12 mouse cellular contexts compared by ENCODE assay signal in genomic region chr7:142081736-142082135, GRCm38 (mm10). TPM values are rescaled to one million over a fixed set of nuclear protein-coding genes. Genes with fewer than 3 reads are reported as not detected.
DNase-seq lines count a peak whose midpoint lies in the region; ATAC-seq and TF ChIP-seq lines count a peak whose summit lies in the region.
"Had no signal": no experiment of that assay in that cellular context is flagged by ENCODE, and none has a peak within 500 bp of the region (broad histone marks: within the 10 kb centered on the region; RNA-seq: fewer than 3 reads in every experiment).

No protein-coding gene starts in this region.

- peaks cover 17% of the 10 kb centered on the region for H3K4me1 ChIP-seq in kidney, embryonic 15.5 days
- H3K4me1 ChIP-seq in testis, adult 2 months (ENCODE audit: control insufficient read depth, insufficient read depth, low read length) = peaks cover 5% of the 10 kb centered on the region; the same call in 1 of the 2 replicates

- H3K4me3 ChIP-seq in kidney, embryonic 15.5 days (replicated peaks) = peak overlapping the region; percentile 43
- H3K4me3 ChIP-seq in testis, adult 2 months (ENCODE audit: control insufficient read depth, low read depth, low read length) = peak overlapping the region; percentile 41

- DNase-seq in cerebellum, postnatal 25 days = peak; percentile 35 to 43
- no peak for DNase-seq in cerebellum, adult 8-10 months
- DNase-seq in kidney, postnatal 14 days = no peak
- no peak for DNase-seq in testis, postnatal 14 days (ENCODE audit: low spot score)
- no peak for DNase-seq in embryo, embryonic 9.5 days (ENCODE audit: extremely low spot score)
- no peak for DNase-seq in layer of hippocampus, postnatal 36 days
- DNase-seq: retina, postnatal 1 day had no signal

- H3K27me3 ChIP-seq in kidney, embryonic 15.5 days = peaks cover 68% of the 10 kb centered on the region
- no peaks in the 10 kb centered on the region for H3K27me3 ChIP-seq in testis, adult 2 months (ENCODE audit: control insufficient read depth, insufficient read depth, low read length)

- no peaks in the 10 kb centered on the region for H3K9me3 ChIP-seq in kidney, embryonic 15.5 days (replicated peaks)

- no peak for TF ChIP-seq POLR2A in testis, adult 2 months (IDR thresholded peaks at IDR 0.05; ENCODE audit: control insufficient read depth, low read depth, low read length)

- WGBS in kidney, embryonic 15.5 days = 27% methylated on average over 17 of the region's 17 CpGs

- no peak overlapping the region for H3K27ac ChIP-seq in kidney, embryonic 15.5 days
- H3K27ac ChIP-seq in testis, adult 2 months (ENCODE audit: control insufficient read depth, insufficient read depth, low read depth, low read length) = no peak overlapping the region

- ATAC-seq in kidney, embryonic 15.5 days (replicated peaks; ENCODE audit: low FRiP score) = no peak

- H3K9ac ChIP-seq in kidney, embryonic 15.5 days = peak overlapping the region; percentile 42

- H3K36me3 ChIP-seq in kidney, embryonic 15.5 days = no peaks in the 10 kb centered on the region
- H3K36me3 ChIP-seq in testis, adult 2 months (ENCODE audit: control insufficient read depth, insufficient read depth, low read length) = no peaks in the 10 kb centered on the region

- peak overlapping the region; percentile 71 for H3K4me2 ChIP-seq in kidney, embryonic 15.5 days

- TF ChIP-seq CTCF in testis, adult 2 months (IDR thresholded peaks at IDR 0.05; ENCODE audit: control insufficient read depth, insufficient read depth, insufficient replicate concordance, low read depth, low read length) = no peak

RNA-seq across cellular contexts. Expression of gene Dusp8, which starts 13.9 kb away (rescaled TPM):
- polyA plus RNA-seq in kidney, embryonic 15.5 days (2015; fragmentation: Nextera tagmentation; extraction: Ambion mirVana) = 2.6 and 2.9 TPM in 2 replicates
- 0.48 and 0.94 TPM in 2 replicates for polyA plus RNA-seq in testis, adult 2 months (2012; rRNA removed)
- total RNA-seq in layer of hippocampus, postnatal 36 days (2021) = 100 to 1,000 TPM; 123 to 125 TPM
- total RNA-seq: megakaryocyte progenitor cell, adult 5-6 weeks had no signal

RNA-seq across cellular contexts. Expression of gene Mob2, which starts 20.9 kb away (rescaled TPM):
- 62.3 and 66.9 TPM in 2 replicates for polyA plus RNA-seq in kidney, embryonic 15.5 days (2015; fragmentation: Nextera tagmentation; extraction: Ambion mirVana)
- 19.4 and 21.3 TPM in 2 replicates for polyA plus RNA-seq in testis, adult 2 months (2012; rRNA removed)
- total RNA-seq in layer of hippocampus, postnatal 36 days (2021) = 10 to 100 TPM; 28.4 to 29.9 TPM

RNA-seq across cellular contexts. Expression of gene Gm45618, which starts 38.8 kb away (rescaled TPM):
- not detected in 2 replicates for polyA plus RNA-seq in kidney, embryonic 15.5 days (2015; fragmentation: Nextera tagmentation; extraction: Ambion mirVana)
- polyA plus RNA-seq in testis, adult 2 months (2012; rRNA removed) = not detected in 2 replicates
- total RNA-seq in layer of hippocampus, postnatal 36 days (2021) = not detected
- total RNA-seq: heart, adult 18-20 months; layer of hippocampus, adult 8-10 months; megakaryocyte progenitor cell, adult 5-6 weeks had no signal

RNA-seq across cellular contexts. Expression of gene Gm39115, which starts 54.1 kb away (rescaled TPM):
- polyA plus RNA-seq in kidney, embryonic 15.5 days (2015; fragmentation: Nextera tagmentation; extraction: Ambion mirVana) = not detected in 2 replicates
- polyA plus RNA-seq in testis, adult 2 months (2012; rRNA removed) = not detected in 2 replicates
- total RNA-seq in layer of hippocampus, postnatal 36 days (2021) = not detected
- total RNA-seq: heart, adult 18-20 months; layer of hippocampus, adult 8-10 months; megakaryocyte progenitor cell, adult 5-6 weeks had no signal

Comparison
In these comparisons a context has a peak if more than half of its experiments do, and no peak if none do; other contexts are left out.
1. DNase-seq: peak in cerebellum, postnatal 25 days (2 of 2); none in cerebellum, adult 8-10 months (single experiment), kidney, postnatal 14 days (single experiment), testis, postnatal 14 days (single experiment), embryo, embryonic 9.5 days (single experiment) and layer of hippocampus, postnatal 36 days (0 of 2).